Mouse (Mus musculus) retina, adult 2 months (tissue): ENCODE results near the gene Ano10.

Source experiments
- DNase-seq: peaks from one replicate; pipeline ENCODE4 v3.0.0-alpha.2; 2012; ENCODE audit warnings: low read depth, low spot score

The Ano10 gene

DNA sequence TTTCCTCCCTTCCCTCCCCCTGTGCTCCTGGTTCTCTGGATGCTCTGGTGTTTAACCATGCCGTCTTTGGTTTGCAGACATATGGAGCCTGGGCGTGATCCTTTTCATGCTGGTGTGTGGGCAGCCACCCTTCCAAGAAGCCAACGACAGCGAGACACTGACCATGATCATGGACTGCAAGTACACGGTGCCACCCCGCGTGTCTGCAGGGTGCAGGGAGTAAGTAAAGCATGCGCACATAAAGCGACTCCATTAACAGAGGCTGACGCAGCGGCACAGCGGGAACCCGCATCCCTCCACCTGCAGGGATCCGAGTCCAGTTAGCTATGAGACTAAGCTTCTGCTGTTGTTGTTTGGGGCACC is 137.2 kb downstream of the Ano10 start:
- no peak for DNase-seq

- no peak for DNase-seq
Measured at GRCm38 (mm10) chr9:122156389-122157078, 137.7 kb downstream of the Ano10 start.

GRCm38 (mm10) chr9:122155193-122155592 is 139.0 kb downstream of the Ano10 start:
- no peak for DNase-seq

GRCm38 (mm10) chr9:122153436-122153835 is 140.8 kb downstream of the Ano10 start:
- DNase-seq = no peak

GRCm38 (mm10) chr9:122152501-122152900 is 141.7 kb downstream of the Ano10 start:
- no peak for DNase-seq

GRCm38 (mm10) chr9:122152063-122152462 is 142.2 kb downstream of the Ano10 start:
- no peak for DNase-seq

- DNase-seq = no peak
Measured at GRCm38 (mm10) chr9:122149997-122150826, 144.0 kb downstream of the Ano10 start.

- DNase-seq = no peak
Measured at GRCm38 (mm10) chr9:122148356-122148755, 145.9 kb downstream of the Ano10 start.

- no peak for DNase-seq
Measured at GRCm38 (mm10) chr9:122146124-122146870, 147.9 kb downstream of the Ano10 start.

- DNase-seq = no peak
Measured at GRCm38 (mm10) chr9:122145677-122146076, 148.5 kb downstream of the Ano10 start.

DNA sequence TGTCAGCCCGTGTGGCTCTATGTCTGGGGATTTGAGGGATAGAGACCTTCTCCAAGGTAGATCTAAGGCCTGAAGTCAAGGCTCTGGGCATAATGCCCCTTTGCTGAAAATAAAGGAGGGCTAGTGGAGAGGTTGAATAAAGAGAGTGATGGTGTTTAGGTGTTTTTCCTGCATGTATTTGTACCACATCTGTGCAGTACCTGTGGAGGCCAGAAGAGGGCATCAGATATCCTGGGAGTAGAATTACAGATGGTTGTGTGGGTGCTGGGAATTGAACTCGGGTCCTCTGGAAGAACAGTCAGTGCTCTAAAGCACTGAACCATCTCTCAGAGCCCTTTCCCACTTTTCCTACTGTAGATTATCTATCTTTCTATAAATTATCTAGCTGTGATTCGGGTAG is 149.4 kb downstream of the Ano10 start:
- no peak for DNase-seq

DNA sequence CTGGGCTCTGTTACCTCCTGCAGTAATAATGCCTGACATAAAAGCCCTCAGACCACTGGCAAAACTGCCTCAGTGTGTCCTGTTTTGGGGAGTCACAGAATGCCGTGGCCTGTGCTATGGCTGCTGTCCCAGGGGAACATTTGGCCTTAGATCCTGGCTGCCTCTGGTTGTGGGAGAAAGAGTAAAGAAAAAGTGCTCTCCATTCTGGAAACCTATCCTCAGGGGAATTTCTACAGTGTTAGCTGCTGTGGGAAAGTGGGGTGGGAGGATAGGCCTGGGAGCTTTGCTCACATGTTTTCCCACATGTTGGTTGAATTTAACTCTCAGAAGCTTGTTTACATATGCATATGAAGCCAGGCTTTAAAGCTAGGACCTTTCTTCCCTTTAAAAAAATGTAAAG is 151.0 kb downstream of the Ano10 start:
- DNase-seq = no peak

- no peak for DNase-seq
Measured at GRCm38 (mm10) chr9:122139236-122139635, 155.0 kb downstream of the Ano10 start.

- DNase-seq = no peak
Measured at GRCm38 (mm10) chr9:122138371-122139029, 155.7 kb downstream of the Ano10 start.

- DNase-seq = no peak
Measured at GRCm38 (mm10) chr9:122137960-122138359, 156.3 kb downstream of the Ano10 start.

DNA sequence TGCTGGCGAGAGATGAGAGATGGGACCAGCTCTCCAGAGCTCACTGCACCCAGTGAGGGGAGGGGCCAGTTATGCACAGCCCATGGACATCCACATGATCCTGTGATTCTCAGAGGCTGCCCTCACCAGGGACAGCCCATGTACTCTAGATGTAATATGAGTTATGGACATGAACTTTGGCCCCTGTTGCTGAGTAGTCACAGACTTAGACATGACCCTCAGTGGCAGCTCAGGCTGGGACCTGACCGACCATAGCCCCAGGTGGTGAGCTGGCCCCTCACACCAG is 158.4 kb downstream of the Ano10 start:
- DNase-seq = no peak

DNA sequence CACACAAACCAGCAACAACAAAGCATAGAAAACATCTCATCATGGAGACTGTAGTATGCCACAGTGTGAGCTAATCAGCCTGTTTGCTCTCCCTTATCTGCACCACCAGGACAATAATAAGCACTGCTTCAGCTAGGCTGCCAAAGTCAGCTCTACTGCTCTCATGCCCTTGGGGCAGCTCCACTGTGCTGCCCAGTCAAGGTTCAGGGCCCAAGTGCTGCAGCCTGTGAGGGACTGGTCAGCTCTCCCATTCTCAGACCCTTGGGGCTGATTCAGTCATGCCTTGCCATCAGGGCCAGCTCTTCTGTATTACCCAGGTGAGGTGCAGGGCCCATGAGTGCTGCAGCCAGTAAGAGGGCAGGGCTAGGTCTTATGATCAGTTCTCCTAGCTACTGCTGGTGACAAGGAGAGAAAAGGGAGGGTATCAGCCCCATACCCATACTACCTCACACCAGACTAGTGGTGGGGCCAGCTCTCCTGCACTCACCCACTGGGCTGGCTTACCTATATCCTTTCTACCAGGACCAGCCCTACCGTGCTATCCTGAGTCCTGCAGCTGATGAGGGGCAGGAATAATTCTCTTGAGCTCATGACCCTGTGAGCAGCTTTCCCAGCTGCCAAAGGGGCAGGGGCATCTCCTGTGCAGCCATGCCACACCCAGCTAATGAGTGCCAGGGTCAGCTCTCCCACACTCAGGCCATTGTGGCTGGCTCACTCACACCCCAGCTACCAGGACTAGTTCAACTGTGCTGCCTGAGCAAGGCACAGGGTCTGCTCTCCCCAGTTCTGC is 158.9 kb downstream of the Ano10 start:
- DNase-seq = no peak

DNA sequence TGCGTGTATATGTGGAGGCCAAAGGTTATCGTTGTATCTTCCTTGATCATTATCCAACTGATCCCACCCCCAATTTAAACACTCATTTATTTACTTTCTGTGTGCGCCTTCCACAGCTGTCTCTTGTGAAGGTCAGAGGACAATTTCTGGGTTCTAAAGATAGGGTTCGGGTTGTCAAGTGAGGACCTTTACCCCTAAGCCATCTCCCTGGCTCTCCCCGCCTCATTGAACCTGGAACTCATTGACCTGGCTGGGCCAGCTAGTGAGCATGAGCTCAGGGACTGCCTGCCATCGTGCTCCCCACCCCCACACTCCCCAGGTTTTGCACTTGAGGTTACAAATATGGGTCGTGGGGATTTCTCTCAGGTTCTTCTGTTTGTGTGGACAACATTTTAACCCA is 162.1 kb downstream of the Ano10 start:
- no peak for DNase-seq

GRCm38 (mm10) chr9:122130666-122131065 is 163.6 kb downstream of the Ano10 start:
- DNase-seq = no peak

DNA sequence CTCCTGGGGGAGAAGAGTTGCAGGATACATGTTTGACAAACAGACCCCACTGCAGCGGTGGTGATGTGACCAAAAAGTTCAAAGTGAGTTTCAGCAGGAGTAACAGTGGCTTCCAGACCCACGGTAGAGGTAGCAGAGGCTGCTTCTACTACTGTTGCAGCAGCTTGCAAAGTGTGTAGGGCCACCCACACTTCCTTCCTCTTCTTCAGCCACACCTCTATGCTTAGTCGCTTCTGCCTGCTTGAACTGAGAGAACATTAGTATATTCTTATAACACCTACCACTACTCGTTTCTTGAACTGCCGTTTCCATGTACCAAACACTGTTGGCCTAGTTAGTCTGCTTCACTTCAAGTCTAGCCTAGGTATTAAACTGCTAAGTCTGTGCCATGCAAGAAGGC is 165.5 kb downstream of the Ano10 start:
- DNase-seq = no peak

- no peak for DNase-seq
Measured at GRCm38 (mm10) chr9:122127271-122127785, 166.9 kb downstream of the Ano10 start.
